Mouse (Mus musculus): Measurements from ENCODE around the gene Gdi1.

DNA sequence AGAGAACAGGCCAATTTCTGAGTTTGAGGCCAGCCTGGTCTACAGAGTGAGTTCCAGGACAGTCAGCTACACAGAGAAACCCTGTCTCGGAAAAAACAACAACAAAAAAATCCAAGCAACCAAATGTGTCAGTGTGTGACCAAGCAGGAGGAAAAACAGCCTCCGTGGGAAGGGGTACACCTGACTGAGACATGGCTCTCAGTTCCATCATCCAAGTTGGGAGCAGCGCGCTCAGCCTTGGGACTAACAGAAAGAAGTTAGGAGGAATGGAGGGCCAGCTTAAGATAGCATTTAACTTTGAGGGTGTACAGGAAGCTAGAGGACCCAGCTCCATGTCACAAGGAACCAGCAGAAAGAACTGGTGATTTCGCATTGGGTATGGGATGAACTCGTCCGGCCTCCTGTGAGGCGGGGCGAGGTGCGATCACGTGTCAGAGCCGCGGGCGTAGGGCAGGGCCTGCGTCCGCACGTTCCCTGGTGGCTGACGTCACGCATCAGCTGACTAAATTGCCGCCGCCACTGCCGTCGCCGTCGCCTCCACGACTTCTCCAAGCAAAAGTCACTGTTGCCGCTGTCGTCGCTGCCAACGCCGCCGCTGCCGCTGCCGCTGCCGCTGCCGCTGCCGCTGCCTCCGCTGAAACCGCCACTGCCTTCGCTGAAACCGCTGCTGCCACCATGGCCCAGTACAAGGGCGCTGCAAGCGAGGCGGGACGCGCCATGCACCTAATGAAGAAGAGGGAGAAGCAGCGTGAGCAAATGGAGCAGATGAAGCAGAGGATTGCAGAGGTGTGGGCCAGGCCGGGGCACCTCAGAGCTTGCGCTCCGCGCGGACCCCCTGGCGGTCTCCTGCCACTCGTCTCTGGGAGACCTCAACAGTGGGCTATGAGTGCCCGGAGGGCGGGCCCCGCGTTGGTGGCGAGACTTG is 8.0 kb downstream of the Gdi1 start, which contains the start of gene Fam50a:
- TF ChIP-seq GATA1 (IDR thresholded peaks at IDR 0.05; ENCODE audit: borderline replicate concordance, low read length) (no peak), FLI1 (IDR thresholded peaks at IDR 0.05; ENCODE audit: low read length) (no peak)

Measured in megakaryocyte, embryonic 14.5 days (primary cell).